Mouse (Mus musculus) testis, adult 2 months (tissue): ENCODE data around the gene Iqsec1.

Experiments used
- CTCF ChIP-seq: fragments of 200-500 bp; IDR thresholded peaks from 2 replicates; pipeline ENCODE4 v1.5.1; 2012; ENCODE audit warnings: low read depth, mild to moderate bottlenecking, inconsistent platforms, low read length, moderate library complexity; ENCODE audit not compliant: control insufficient read depth, insufficient read depth, insufficient replicate concordance
- POLR2A ChIP-seq: fragments of 200-500 bp; IDR thresholded peaks from 2 replicates; pipeline ENCODE4 v1.6.1; 2012; ENCODE audit warnings: low read depth, mild to moderate bottlenecking, inconsistent platforms, low read length, moderate library complexity; ENCODE audit not compliant: control insufficient read depth

DNA sequence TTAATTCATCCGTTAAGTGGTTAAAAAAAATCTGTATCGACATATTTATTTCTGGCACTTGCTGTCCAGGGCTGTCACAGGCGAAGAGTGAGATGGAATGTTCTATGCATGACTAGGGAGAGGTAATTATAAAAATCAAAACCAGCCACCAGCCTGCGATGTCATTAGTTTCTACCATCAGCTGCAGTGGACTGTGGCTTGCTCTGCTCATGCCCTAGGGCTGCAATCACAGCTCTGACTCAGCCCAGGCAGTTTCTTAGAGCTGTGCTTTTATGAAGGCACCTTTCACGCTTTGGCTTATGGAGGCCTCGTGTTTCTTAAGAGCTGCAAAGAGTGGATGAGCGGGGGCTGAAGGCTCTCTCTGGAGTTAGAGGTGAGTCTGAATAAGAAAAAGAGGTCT is 32.3 kb upstream of the Iqsec1 start:
- TF ChIP-seq CTCF, result no peak
- no peak for TF ChIP-seq POLR2A
